Mouse (Mus musculus) erythroblast, adult 5-6 weeks (primary cell): ENCODE results near the gene Ssc5d. TPM values are rescaled to one million over a fixed set of nuclear protein-coding genes. Genes with fewer than 3 reads are reported as not detected.
A peak's percentile ranks its signal among the peaks of the same experiment; 100 is the strongest.
"Not testable (repeated sequence)": the region's sequence is repeated elsewhere in the genome, so short reads cannot be mapped to it uniquely, and the experiment has no call there.

ENCODE experiments used
- ATAC-seq: replicated peaks from 2 replicates; pipeline ENCODE4 v1.8.0; 2016; ENCODE audit warnings: moderate number of reproducible peaks, mild to moderate bottlenecking, moderate TSS enrichment, inconsistent platforms; ENCODE audit not compliant: poor library complexity, low FRiP score, severe bottlenecking
- total RNA-seq, 2 experiments: library from RNA; stranded (forward) in 1 of 2; stranded (reverse) in 1 of 2; fragments of 150-400 nt in 1 of 2; fragments of 200-764, 138-1000 nt in 1 of 2; gene quantifications; 2 replicates each; pipeline versions ENCODE4 v1.2.3 to v1.2.4; 2015 to 2017; ENCODE audit warnings: low replicate concordance in 2 of 2

The Ssc5d gene
- total RNA-seq (2015; ENCODE audit: low replicate concordance) (not detected in 2 replicates), total RNA-seq (2017; ENCODE audit: low replicate concordance) (0.28 TPM in 1 of 2 replicates, not detected in the other)

GRCm38 (mm10) chr7:4925441-4926381 lies at the start of gene Ssc5d:
Ssc5d (plus strand) TSS chr7:4925785.
- no peak for ATAC-seq

GRCm38 (mm10) chr7:4876753-4877221 lies 48.8 kb upstream of the Ssc5d start, which contains the start of gene Isoc2a:
Isoc2a (plus strand) TSS chr7:4877153.
- ATAC-seq, result peak; percentile 99

- 0 out of 2 replicates have a peak, but pooled peaks have one; percentile 11 for ATAC-seq
Measured at GRCm38 (mm10) chr7:4877226-4877625, 48.4 kb upstream of the Ssc5d start.

- 0 out of 2 replicates have a peak, but pooled peaks have one; percentile 47 for ATAC-seq
Measured at GRCm38 (mm10) chr7:4878186-4878585, 47.4 kb upstream of the Ssc5d start.

- ATAC-seq, result not testable (repeated sequence)
Measured at GRCm38 (mm10) chr7:4879036-4879435, 46.5 kb upstream of the Ssc5d start.

- no peak for ATAC-seq
Measured at GRCm38 (mm10) chr7:4886680-4887079, 38.9 kb upstream of the Ssc5d start.

- no peak for ATAC-seq
Measured at GRCm38 (mm10) chr7:4895186-4895585, 30.4 kb upstream of the Ssc5d start.

GRCm38 (mm10) chr7:4898851-4899648 lies 26.5 kb upstream of the Ssc5d start:
- no peak for ATAC-seq

- no peak; the same call in 1 of the 2 replicates for ATAC-seq
Measured at GRCm38 (mm10) chr7:4899649-4900522, 25.7 kb upstream of the Ssc5d start.

- no peak for ATAC-seq
Measured at GRCm38 (mm10) chr7:4900523-4900851, 25.1 kb upstream of the Ssc5d start.

GRCm38 (mm10) chr7:4901171-4901570 lies 24.4 kb upstream of the Ssc5d start:
- ATAC-seq, result peak; percentile 68

- no peak for ATAC-seq
Measured at GRCm38 (mm10) chr7:4902404-4902803, 23.2 kb upstream of the Ssc5d start.

- ATAC-seq, result no peak
Measured at GRCm38 (mm10) chr7:4906466-4906950, 19.1 kb upstream of the Ssc5d start, which contains the start of gene Gm36210. Gm36210 (minus strand) TSS chr7:4906516.

- no peak for ATAC-seq
Measured at GRCm38 (mm10) chr7:4911561-4911960, 14.0 kb upstream of the Ssc5d start.

- ATAC-seq, result no peak
Measured at GRCm38 (mm10) chr7:4912248-4912647, 13.3 kb upstream of the Ssc5d start.

GRCm38 (mm10) chr7:4915007-4915665 lies 10.4 kb upstream of the Ssc5d start, which contains the start of gene Zfp628:
Zfp628 (plus strand) TSS chr7:4915217.
- ATAC-seq, result peak; percentile 89

GRCm38 (mm10) chr7:4915669-4916416 lies 9.7 kb upstream of the Ssc5d start:
- ATAC-seq, result peak; percentile 65

GRCm38 (mm10) chr7:4917494-4917893 lies 8.1 kb upstream of the Ssc5d start:
- no peak for ATAC-seq
